Mouse (Mus musculus) cerebellum, postnatal 10 days (tissue): Measurements from ENCODE around the gene Cnfn.
A peak's percentile ranks its signal among the peaks of the same experiment; 100 is the strongest.
"Not testable (repeated sequence)": the region's sequence is repeated elsewhere in the genome, so short reads cannot be mapped to it uniquely, and the experiment has no call there.

Experiments used
- DNase-seq, 2 experiments: peaks; one replicate each; pipeline ENCODE4 v3.0.0; 2021; ENCODE audit warnings: mixed read lengths in 2 of 2

Gene Cnfn

GRCm38 (mm10) chr7:25365937-25366625 lies 3.4 kb downstream of the Cnfn start:
- DNase-seq = peak in 1 of 2 experiments; percentile 50

- no peak for DNase-seq
Observed at GRCm38 (mm10) chr7:25363632-25364031, 5.9 kb downstream of the Cnfn start.

- DNase-seq = peak; percentile 70 to 75
Observed at GRCm38 (mm10) chr7:25363151-25363550, 6.4 kb downstream of the Cnfn start.

- peak; percentile 63 to 70 for DNase-seq
Observed at GRCm38 (mm10) chr7:25358721-25359206, 10.8 kb downstream of the Cnfn start.

GRCm38 (mm10) chr7:25348861-25349260 lies 20.7 kb downstream of the Cnfn start:
- no peak for DNase-seq

GRCm38 (mm10) chr7:25341000-25341784 lies 28.3 kb downstream of the Cnfn start:
- DNase-seq = no peak

GRCm38 (mm10) chr7:25339329-25339728 lies 30.2 kb downstream of the Cnfn start:
- DNase-seq = no peak

- no peak for DNase-seq
Observed at GRCm38 (mm10) chr7:25334472-25334871, 35.1 kb downstream of the Cnfn start.

GRCm38 (mm10) chr7:25333596-25334307 lies 35.8 kb downstream of the Cnfn start:
- peak; percentile 82 to 85 for DNase-seq

- no peak for DNase-seq
Observed at GRCm38 (mm10) chr7:25326233-25326632, 43.3 kb downstream of the Cnfn start.

- DNase-seq = not testable (repeated sequence)
Observed at GRCm38 (mm10) chr7:25325431-25325830, 44.1 kb downstream of the Cnfn start.

GRCm38 (mm10) chr7:25323219-25323618 lies 46.3 kb downstream of the Cnfn start:
- no peak for DNase-seq

GRCm38 (mm10) chr7:25322058-25322484 lies 47.5 kb downstream of the Cnfn start:
- DNase-seq = no peak
